Mouse (Mus musculus) bone marrow macrophage, adult 2 months (primary cell): ENCODE measurements around the gene Chrm3.

ENCODE experiments used
- CTCF ChIP-seq: IDR thresholded peaks from 2 replicates; pipeline ENCODE4 v1.5.1; 2012; ENCODE audit warnings: low read depth, mild to moderate bottlenecking, low read length, moderate library complexity
- POLR2A ChIP-seq: IDR thresholded peaks from 2 replicates; pipeline ENCODE4 v1.6.1; 2012; ENCODE audit warnings: mild to moderate bottlenecking, low read depth, low read length, borderline replicate concordance

GRCm38 (mm10) chr13:9890460-9890859 is 470.2 kb downstream of the Chrm3 start:
- no peak for TF ChIP-seq CTCF
- no peak for TF ChIP-seq POLR2A
